Mouse (Mus musculus): Measurements from ENCODE around the gene Hist1h3e.
"Not testable (repeated sequence)": the region's sequence is repeated elsewhere in the genome, so short reads cannot be mapped to it uniquely, and the experiment has no call there.

DNA sequence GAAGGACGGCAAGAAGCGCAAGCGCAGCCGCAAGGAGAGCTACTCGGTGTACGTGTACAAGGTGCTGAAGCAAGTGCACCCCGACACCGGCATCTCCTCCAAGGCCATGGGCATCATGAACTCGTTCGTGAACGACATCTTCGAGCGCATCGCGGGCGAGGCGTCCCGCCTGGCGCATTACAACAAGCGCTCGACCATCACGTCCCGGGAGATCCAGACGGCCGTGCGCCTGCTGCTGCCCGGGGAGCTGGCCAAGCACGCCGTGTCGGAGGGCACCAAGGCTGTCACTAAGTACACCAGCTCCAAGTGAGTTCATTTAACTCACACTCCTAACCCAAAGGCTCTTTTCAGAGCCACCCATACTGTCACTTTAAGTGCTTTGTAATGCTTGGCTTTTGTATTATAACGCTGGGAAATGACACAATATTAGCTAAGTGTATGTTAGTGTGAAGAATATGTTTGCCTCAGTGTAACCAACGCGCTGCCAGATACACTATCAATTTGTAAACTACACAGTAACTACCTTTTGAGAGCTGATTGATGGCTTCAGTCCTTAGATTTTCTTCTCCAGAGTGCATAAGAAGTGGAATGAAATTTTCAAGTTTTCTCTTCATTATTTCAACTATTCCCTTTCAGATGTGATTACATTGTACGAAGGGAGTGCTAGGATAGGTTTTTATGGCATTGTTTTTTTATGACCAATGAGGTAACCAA, 9.5 kb upstream of the Hist1h3e start:
- not testable (repeated sequence) for TF ChIP-seq POLR2A, CTCF (IDR thresholded peaks at IDR 0.05; ENCODE audit: insufficient read depth, low read depth, low read length)
